Mouse (Mus musculus): Measurements from ENCODE around the gene Afdn. TPM values are rescaled to one million over a fixed set of nuclear protein-coding genes. Genes with fewer than 3 reads are reported as not detected.
A peak's percentile ranks its signal among the peaks of the same experiment; 100 is the strongest.

Afdn gene
- total RNA-seq (2021) = 100 to 1,000 TPM; 103 to 152 TPM
- long read RNA-seq, experiment 1, partial matches to known transcripts = 25 of 43 reads
- long read RNA-seq, experiment 1, other reads (novel, unspliced or antisense) = 17 of 43 reads
- long read RNA-seq, experiment 2, partial matches to known transcripts = 2 of 20 reads
- long read RNA-seq, experiment 2, other reads (novel, unspliced or antisense) = 17 of 20 reads

GRCm38 (mm10) chr17:13759853-13760627, at the start of gene Afdn:
Afdn (plus strand) TSS chr17:13760539.
- peak; percentile 89 for DNase-seq

- peak; percentile 54 for DNase-seq
These were observed 49.2 kb upstream of the Afdn start for GRCm38 (mm10) chr17:13711173-13711572.

GRCm38 (mm10) chr17:13712116-13712515, 48.2 kb upstream of the Afdn start:
- no peak for DNase-seq

GRCm38 (mm10) chr17:13712518-13712917, 47.8 kb upstream of the Afdn start:
- DNase-seq = no peak

GRCm38 (mm10) chr17:13714128-13714527, 46.2 kb upstream of the Afdn start:
- DNase-seq = no peak

- DNase-seq = peak; percentile 60
These were observed 45.7 kb upstream of the Afdn start for GRCm38 (mm10) chr17:13714654-13715053.

- DNase-seq = no peak
These were observed 44.8 kb upstream of the Afdn start for GRCm38 (mm10) chr17:13715511-13715910.

GRCm38 (mm10) chr17:13716336-13716735, 44.0 kb upstream of the Afdn start:
- no peak for DNase-seq

GRCm38 (mm10) chr17:13717428-13717827, 42.9 kb upstream of the Afdn start:
- DNase-seq = peak; percentile 67

GRCm38 (mm10) chr17:13720187-13720586, 40.2 kb upstream of the Afdn start:
- no peak for DNase-seq

- DNase-seq = peak; percentile 33
These were observed 39.0 kb upstream of the Afdn start for GRCm38 (mm10) chr17:13721372-13721771.

- DNase-seq = no peak
These were observed 37.9 kb upstream of the Afdn start for GRCm38 (mm10) chr17:13722434-13722833.

- DNase-seq = no peak
These were observed 35.3 kb upstream of the Afdn start for GRCm38 (mm10) chr17:13725004-13725550.

GRCm38 (mm10) chr17:13726832-13727355, 33.4 kb upstream of the Afdn start:
- DNase-seq = no peak

- no peak for DNase-seq
These were observed 29.2 kb upstream of the Afdn start for GRCm38 (mm10) chr17:13730980-13731726.

- no peak for DNase-seq
These were observed 28.6 kb upstream of the Afdn start for GRCm38 (mm10) chr17:13731727-13732112.

- no peak for DNase-seq
These were observed 27.7 kb upstream of the Afdn start for GRCm38 (mm10) chr17:13732685-13733084.

- no peak for DNase-seq
These were observed 26.4 kb upstream of the Afdn start for GRCm38 (mm10) chr17:13733971-13734370.

GRCm38 (mm10) chr17:13735057-13735456, 25.3 kb upstream of the Afdn start:
- DNase-seq = no peak

- no peak for DNase-seq
These were observed 24.5 kb upstream of the Afdn start for GRCm38 (mm10) chr17:13735803-13736282.

- DNase-seq = no peak
These were observed 23.0 kb upstream of the Afdn start for GRCm38 (mm10) chr17:13737336-13737735.

- no peak for DNase-seq
These were observed 22.1 kb upstream of the Afdn start for GRCm38 (mm10) chr17:13738121-13738776.
